Mouse (Mus musculus) stomach, embryonic 14.5 days (tissue): ENCODE results near the gene Comp. TPM values are rescaled to one million over a fixed set of nuclear protein-coding genes. Genes with fewer than 3 reads are reported as not detected.

Source experiments
- ATAC-seq: fragments of 200-750 bp; cut with Nextera tagmentation; 2 replicates; pipeline ENCODE4 v1.8.0; 2017; ENCODE audit warnings: low read depth, moderate TSS enrichment; ENCODE audit not compliant: insufficient number of reproducible peaks, insufficient read depth, low FRiP score
- H3K27ac ChIP-seq: fragments of 300-500 bp; sonication (generic); 2 replicates; pipeline ENCODE4 v1.5.1; 2014; ENCODE audit warnings: mild to moderate bottlenecking, low read length, moderate library complexity, mixed read lengths
- H3K27me3 ChIP-seq: fragments of 300-500 bp; sonication (generic); 2 replicates; pipeline ENCODE4 v1.6.1; 2014; ENCODE audit warnings: low read length, control low read depth, mixed read lengths; ENCODE audit not compliant: control insufficient read depth, insufficient read depth
- H3K36me3 ChIP-seq: fragments of 300-500 bp; sonication (generic); 2 replicates; pipeline ENCODE4 v1.6.1; 2014; ENCODE audit warnings: mild to moderate bottlenecking, control low read depth, low read length, moderate library complexity, mixed read lengths; ENCODE audit not compliant: control insufficient read depth, insufficient read depth
- H3K4me1 ChIP-seq: fragments of 300-500 bp; sonication (generic); 2 replicates; pipeline ENCODE4 v1.6.1; 2014; ENCODE audit warnings: low read length, control low read depth, mixed read lengths; ENCODE audit not compliant: control insufficient read depth, insufficient read depth
- H3K4me2 ChIP-seq: fragments of 300-500 bp; sonication (generic); replicated peaks from 2 replicates; pipeline ENCODE4 v1.6.1; 2014; ENCODE audit warnings: low read depth, low read length, control low read depth
- H3K4me3 ChIP-seq: fragments of 300-500 bp; sonication (generic); 2 replicates; pipeline ENCODE4 v1.5.1; 2014; ENCODE audit warnings: low read depth, low read length, control low read depth
- H3K9ac ChIP-seq: fragments of 300-500 bp; sonication (generic); replicated peaks from 2 replicates; pipeline ENCODE4 v1.6.1; 2014; ENCODE audit warnings: low read depth, mild to moderate bottlenecking, control low read depth, low read length, moderate library complexity, mixed read lengths
- H3K9me3 ChIP-seq: fragments of 300-500 bp; sonication (generic); 2 replicates; pipeline ENCODE4 v1.6.1; 2016; ENCODE audit warnings: low read depth, low read length, control low read depth; ENCODE audit not compliant: control insufficient read depth
- WGBS: fragments of 180-500 bp; shearing (Covaris S2); extraction: QIAGEN DNeasy Blood & Tissue Kit; methylation state at CpG from one replicate; pipeline ENCODE4 v1.1.7; 2014; 5-methylcytosine and 5-hydroxymethylcytosine counted together
- polyA plus RNA-seq: library from polyadenylated mRNA; unstranded; fragments of >200 nt; fragmentation: Nextera tagmentation; extraction: Ambion mirVana; gene quantifications from 2 replicates; pipeline ENCODE4 v1.2.1, GENCODE M21; 2014

Gene Comp
- polyA plus RNA-seq, 1 experiment from 2014 or later: 0.38 TPM

GRCm38 (mm10) chr8:70421349-70422104 lies 48.2 kb downstream of the Comp start:
- peaks cover 30% of the 10 kb centered on the region for H3K4me1 ChIP-seq
- no peak overlapping the region for H3K27ac ChIP-seq
- WGBS: 64% methylated on average over 18 of the region's 18 CpGs

GRCm38 (mm10) chr8:70422722-70423121 lies 49.4 kb downstream of the Comp start:
- no peaks in the 10 kb centered on the region for H3K27me3 ChIP-seq
- WGBS: 87% methylated on average over 2 of the region's 2 CpGs
- no peak for ATAC-seq
- no peak overlapping the region for H3K4me3 ChIP-seq
- no peaks in the 10 kb centered on the region for H3K36me3 ChIP-seq
- H3K4me1 ChIP-seq: peaks cover 22% of the 10 kb centered on the region
- no peaks in the 10 kb centered on the region for H3K9me3 ChIP-seq
- no peak overlapping the region for H3K4me2 ChIP-seq
- H3K9ac ChIP-seq: no peak overlapping the region
- H3K27ac ChIP-seq: no peak overlapping the region

More at GRCm38 (mm10) chr8:70421349-70422104, 48.2 kb downstream of the Comp start:
- H3K36me3 ChIP-seq: no peaks in the 10 kb centered on the region
- no peak overlapping the region for H3K9ac ChIP-seq
- no peak for ATAC-seq
- no peaks in the 10 kb centered on the region for H3K27me3 ChIP-seq
- no peaks in the 10 kb centered on the region for H3K9me3 ChIP-seq
- no peak overlapping the region for H3K4me2 ChIP-seq
- H3K4me3 ChIP-seq: no peak overlapping the region

- 88% methylated on average over 2 of the region's 2 CpGs for WGBS
- H3K27me3 ChIP-seq: no peaks in the 10 kb centered on the region
- no peak overlapping the region for H3K9ac ChIP-seq
- no peaks in the 10 kb centered on the region for H3K4me1 ChIP-seq
- H3K9me3 ChIP-seq: no peaks in the 10 kb centered on the region
- no peak for ATAC-seq
- H3K4me3 ChIP-seq: no peak overlapping the region
- no peaks in the 10 kb centered on the region for H3K36me3 ChIP-seq
- H3K4me2 ChIP-seq: no peak overlapping the region
- H3K27ac ChIP-seq: no peak overlapping the region
Measured at GRCm38 (mm10) chr8:70426300-70426907, 53.0 kb downstream of the Comp start.

- 93% methylated on average over 4 of the region's 4 CpGs for WGBS
- H3K9ac ChIP-seq: no peak overlapping the region
- no peaks in the 10 kb centered on the region for H3K4me1 ChIP-seq
- H3K4me3 ChIP-seq: no peak overlapping the region
- no peaks in the 10 kb centered on the region for H3K36me3 ChIP-seq
- H3K27me3 ChIP-seq: no peaks in the 10 kb centered on the region
- no peak for ATAC-seq
- no peaks in the 10 kb centered on the region for H3K9me3 ChIP-seq
- H3K4me2 ChIP-seq: no peak overlapping the region
- H3K27ac ChIP-seq: no peak overlapping the region
Measured at GRCm38 (mm10) chr8:70431213-70431612, 57.9 kb downstream of the Comp start.

Other genes with a start within 250 kb of the Comp start
- 28.5 and 29.1 TPM in 2 replicates for gene Nr2c2ap, start 242.2 kb upstream of the Comp start, polyA plus RNA-seq
- 12.1 and 20.0 TPM in 2 replicates for gene Rfxank, start 234.4 kb upstream of the Comp start, polyA plus RNA-seq
- 45.9 and 57.4 TPM in 2 replicates for gene Borcs8, start 234.1 kb upstream of the Comp start, polyA plus RNA-seq
- gene Mef2b, start 233.8 kb upstream of the Comp start, polyA plus RNA-seq: 0.32 TPM in 1 of 2 replicates, not detected in the other
- gene Tmem161a, start 201.2 kb upstream of the Comp start, polyA plus RNA-seq: 45.3 and 49.4 TPM in 2 replicates
- 3.9 and 4.2 TPM in 2 replicates for gene Slc25a42, start 161.3 kb upstream of the Comp start, polyA plus RNA-seq
- gene Sugp2, start 139.3 kb upstream of the Comp start, polyA plus RNA-seq: 30.7 and 34.6 TPM in 2 replicates
- 23.2 and 27.0 TPM in 2 replicates for gene Armc6, start 139.1 kb upstream of the Comp start, polyA plus RNA-seq
- 30.8 and 33.7 TPM in 2 replicates for gene Homer3, start 90.7 kb upstream of the Comp start, polyA plus RNA-seq
- 44.3 and 45.0 TPM in 2 replicates for gene Ddx49, start 71.1 kb upstream of the Comp start, polyA plus RNA-seq
- 320 and 341 TPM in 2 replicates for gene Cope, start 71.0 kb upstream of the Comp start, polyA plus RNA-seq
- 5.4 and 5.7 TPM in 2 replicates for gene Cers1, start 57.8 kb upstream of the Comp start, polyA plus RNA-seq
- 0.35 and 1.6 TPM in 2 replicates for gene Gdf1, start 43.7 kb upstream of the Comp start, polyA plus RNA-seq
- 17.0 and 17.1 TPM in 2 replicates for gene Upf1, start 20.3 kb upstream of the Comp start, polyA plus RNA-seq
- 21.6 and 23.0 TPM in 2 replicates for gene Crtc1, start 66.0 kb downstream of the Comp start, polyA plus RNA-seq
- 20.9 and 22.1 TPM in 2 replicates for gene Klhl26, start 103.4 kb downstream of the Comp start, polyA plus RNA-seq
- 4.8 and 6.4 TPM in 2 replicates for gene Tmem59l, start 113.8 kb downstream of the Comp start, polyA plus RNA-seq
- 1.6 and 1.8 TPM in 2 replicates for gene Crlf1, start 119.6 kb downstream of the Comp start, polyA plus RNA-seq
- gene Rex1bd, start 133.2 kb downstream of the Comp start, polyA plus RNA-seq: 132 and 149 TPM in 2 replicates
- 1,056 and 1,119 TPM in 2 replicates for gene Uba52, start 137.2 kb downstream of the Comp start, polyA plus RNA-seq
- gene Fkbp8, start 154.2 kb downstream of the Comp start, polyA plus RNA-seq: 258 and 281 TPM in 2 replicates
- 58.9 and 72.3 TPM in 2 replicates for gene Kxd1, start 154.4 kb downstream of the Comp start, polyA plus RNA-seq
- gene Ell, start 165.9 kb downstream of the Comp start, polyA plus RNA-seq: 17.1 and 17.9 TPM in 2 replicates
- gene Isyna1, start 220.8 kb downstream of the Comp start, polyA plus RNA-seq: 81.3 and 82.4 TPM in 2 replicates
- gene Ssbp4, start 235.3 kb downstream of the Comp start, polyA plus RNA-seq: 121 and 122 TPM in 2 replicates
- 1.9 and 2.9 TPM in 2 replicates for gene Lrrc25, start 242.6 kb downstream of the Comp start, polyA plus RNA-seq